Mouse (Mus musculus) heart, embryonic 14.5 days (tissue): Measurements from ENCODE around the gene Gm17409. TPM values are rescaled to one million over a fixed set of nuclear protein-coding genes. Genes with fewer than 3 reads are reported as not detected.

Experiments
- ATAC-seq: fragments of 200-750 bp; cut with Nextera tagmentation; 2 replicates; pipeline ENCODE4 v1.8.0; 2017; ENCODE audit warnings: low read depth, moderate TSS enrichment; ENCODE audit not compliant: insufficient number of reproducible peaks, insufficient read depth, low FRiP score
- H3K27ac ChIP-seq, 2 experiments: fragments of 200-500 bp in 1 of 2; fragments of 300-500 bp in 1 of 2; sonication (generic) in 1 of 2; replicated peaks in 1 of 2; 2 replicates each; pipeline ENCODE4 v1.5.1; 2012 to 2014; ENCODE audit warnings: low read depth in 2 of 2, low read length in 2 of 2, control low read depth in 1 of 2, mild to moderate bottlenecking in 1 of 2, mixed read lengths in 1 of 2; ENCODE audit not compliant: control insufficient read depth in 1 of 2, insufficient read depth in 1 of 2
- H3K27me3 ChIP-seq: fragments of 300-500 bp; sonication (generic); 2 replicates; pipeline ENCODE4 v1.6.1; 2014; ENCODE audit warnings: mild to moderate bottlenecking, low read length, control low read depth; ENCODE audit not compliant: control insufficient read depth, insufficient read depth
- H3K36me3 ChIP-seq: fragments of 300-500 bp; sonication (generic); 2 replicates; pipeline ENCODE4 v1.6.1; 2014; ENCODE audit warnings: mild to moderate bottlenecking, control low read depth, low read length, mixed read lengths; ENCODE audit not compliant: control insufficient read depth, insufficient read depth
- H3K4me1 ChIP-seq, 2 experiments: fragments of 200-500 bp in 1 of 2; fragments of 300-500 bp in 1 of 2; sonication (generic) in 1 of 2; 2 replicates each; pipeline ENCODE4 v1.6.1; 2012 to 2014; ENCODE audit warnings: low read length in 2 of 2, control low read depth in 1 of 2, mixed read lengths in 1 of 2; ENCODE audit not compliant: control insufficient read depth in 2 of 2, insufficient read depth in 2 of 2
- H3K4me2 ChIP-seq: fragments of 300-500 bp; sonication (generic); 2 replicates; pipeline ENCODE4 v1.6.1; 2014; ENCODE audit warnings: mild to moderate bottlenecking, low read length
- H3K4me3 ChIP-seq, 2 experiments: fragments of 200-500 bp in 1 of 2; fragments of 300-500 bp in 1 of 2; sonication (generic) in 1 of 2; 2 replicates each; pipeline ENCODE4 v1.5.1; 2012 to 2014; ENCODE audit warnings: low read length in 2 of 2, mild to moderate bottlenecking in 2 of 2, control low read depth in 1 of 2, low read depth in 1 of 2, moderate library complexity in 1 of 2; ENCODE audit not compliant: control insufficient read depth in 1 of 2, insufficient read depth in 1 of 2
- H3K9ac ChIP-seq: fragments of 300-500 bp; sonication (generic); 2 replicates; pipeline ENCODE4 v1.6.1; 2014; ENCODE audit warnings: mild to moderate bottlenecking, low read length
- H3K9me3 ChIP-seq: fragments of 300-500 bp; sonication (generic); 2 replicates; pipeline ENCODE4 v1.6.1; 2016; ENCODE audit warnings: low read length, control low read depth; ENCODE audit not compliant: control insufficient read depth
- WGBS: fragments of 180-500 bp; shearing (Covaris S2); extraction: QIAGEN DNeasy Blood & Tissue Kit; methylation state at CpG from one replicate; pipeline ENCODE4 v1.1.7; 2014; 5-methylcytosine and 5-hydroxymethylcytosine counted together
- polyA plus RNA-seq: library from polyadenylated mRNA; unstranded; fragments of >200 nt; fragmentation: Nextera tagmentation; extraction: Ambion mirVana; gene quantifications from 2 replicates; pipeline ENCODE4 v1.2.1, GENCODE M21; 2014

Gene Gm17409
- polyA plus RNA-seq, 1 experiment from 2014 or later = not detected

DNA sequence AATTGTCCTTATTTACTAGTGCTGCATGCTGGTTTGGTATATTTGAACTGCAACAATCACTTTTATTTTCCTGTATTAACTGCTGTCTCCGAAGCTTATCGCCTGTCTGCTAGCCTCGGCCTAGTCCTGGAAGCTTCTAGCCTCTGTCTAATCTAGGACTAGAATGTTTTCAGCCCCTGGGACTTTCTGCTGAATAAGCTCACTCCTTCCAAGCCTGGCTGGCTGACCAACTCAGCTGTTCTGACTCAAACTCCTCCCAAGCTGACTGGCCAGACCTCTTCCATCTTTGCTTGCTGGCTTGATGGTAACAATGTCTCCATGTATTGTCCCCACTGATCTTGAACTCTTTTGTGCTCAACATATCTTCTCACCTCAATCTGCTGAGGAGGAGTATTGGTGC, 25.4 kb downstream of the Gm17409 start:
- H3K27me3 ChIP-seq = no peaks in the 10 kb centered on the region
- no peak for ATAC-seq
- 62% methylated on average over 3 of the region's 3 CpGs for WGBS
- H3K36me3 ChIP-seq = peaks cover 9% of the 10 kb centered on the region
- H3K4me2 ChIP-seq = no peak overlapping the region
- peaks cover 4 to 20% of the 10 kb centered on the region in 2 experiments for H3K4me1 ChIP-seq
- no peak overlapping the region for H3K4me3 ChIP-seq
- H3K9me3 ChIP-seq = peaks cover 4% of the 10 kb centered on the region; the same call in 1 of the 2 replicates
- peak overlapping the region; percentile 48 to 56; a peak in 2 of 4 replicates for H3K27ac ChIP-seq
- H3K9ac ChIP-seq = no peak overlapping the region

DNA sequence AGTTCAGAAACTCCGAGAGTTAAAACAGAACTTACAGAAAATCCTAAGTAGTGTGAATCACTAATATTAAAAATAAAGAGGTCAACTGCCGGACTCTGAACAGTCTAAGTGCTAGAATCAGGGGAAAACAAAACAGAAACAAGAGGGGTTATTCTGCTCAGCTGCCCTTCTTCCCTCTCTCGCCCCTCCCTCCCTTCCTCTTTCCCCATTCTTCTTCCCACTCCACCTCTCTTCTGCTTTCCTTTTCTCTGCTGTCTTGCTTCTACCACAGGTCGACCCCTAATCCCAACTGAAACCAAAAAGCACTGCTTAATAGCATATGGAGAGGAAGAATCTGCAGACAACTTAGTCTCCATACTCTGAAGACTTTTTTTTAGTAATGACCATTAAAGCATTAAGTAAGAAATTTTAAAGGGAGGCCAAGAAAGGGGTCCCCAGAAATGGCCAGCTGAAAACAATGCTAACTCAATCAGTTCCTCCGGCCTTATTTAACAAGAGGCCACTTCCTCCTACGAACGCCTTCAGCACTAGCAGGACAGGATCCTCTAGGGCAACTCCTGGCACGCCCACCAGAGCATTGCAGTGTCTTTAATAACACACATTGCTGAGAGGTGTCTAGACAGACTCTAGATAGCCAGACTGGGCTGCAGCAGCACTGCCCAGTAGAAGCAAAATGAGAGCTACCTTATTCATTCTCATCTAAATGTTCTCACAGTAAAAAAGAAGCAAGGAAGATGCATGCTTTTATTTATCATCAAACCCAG, 26.9 kb downstream of the Gm17409 start:
- Histone ChIP-seq H3K9me3 (peaks cover 4% of the 10 kb centered on the region; the same call in 1 of the 2 replicates), H3K36me3 (peaks cover 12% of the 10 kb centered on the region), H3K4me1 (peaks cover 4 to 18% of the 10 kb centered on the region in 2 experiments), H3K4me2 (no peak overlapping the region), H3K27me3 (no peaks in the 10 kb centered on the region), H3K4me3 (no peak overlapping the region), H3K27ac (peak overlapping the region in 1 of 2 experiments; percentile 45; a peak in 2 of 4 replicates), H3K9ac (no peak overlapping the region)
- ATAC-seq = 0 out of 2 replicates have a peak, but pooled peaks have one; percentile 56
- 42% methylated on average over 8 of the region's 8 CpGs for WGBS

- WGBS = 79% methylated on average over 9 of the region's 9 CpGs
- no peak overlapping the region for H3K27ac ChIP-seq
- H3K9ac ChIP-seq = no peak overlapping the region
- 0 out of 2 replicates have a peak, but pooled peaks cover under 1% of the 10 kb centered on the region for H3K36me3 ChIP-seq
- H3K9me3 ChIP-seq = no peaks in the 10 kb centered on the region
- H3K27me3 ChIP-seq = no peaks in the 10 kb centered on the region
- H3K4me2 ChIP-seq = no peak overlapping the region
- ATAC-seq = no peak
- no peak overlapping the region for H3K4me3 ChIP-seq
- H3K4me1 ChIP-seq = peaks cover 24 to 51% of the 10 kb centered on the region in 2 experiments
Observed at GRCm38 (mm10) chr2:58505306-58506090, 35.6 kb downstream of the Gm17409 start.

GRCm38 (mm10) chr2:58510192-58510591, 40.3 kb downstream of the Gm17409 start:
- H3K4me3 ChIP-seq = no peak overlapping the region
- no peaks in the 10 kb centered on the region; the same call in 1 of the 2 replicates for H3K36me3 ChIP-seq
- H3K4me2 ChIP-seq = peak overlapping the region; percentile 51
- H3K9ac ChIP-seq = no peak overlapping the region; the same call in 1 of the 2 replicates
- WGBS = 52% methylated on average over 8 of the region's 8 CpGs
- no peak for ATAC-seq
- peak overlapping the region; percentile 63 to 65 for H3K27ac ChIP-seq
- no peaks in the 10 kb centered on the region for H3K27me3 ChIP-seq
- H3K9me3 ChIP-seq = no peaks in the 10 kb centered on the region
- H3K4me1 ChIP-seq = peaks cover 30 to 74% of the 10 kb centered on the region in 2 experiments

GRCm38 (mm10) chr2:58513212-58513611, 43.3 kb downstream of the Gm17409 start:
- Histone ChIP-seq H3K27me3 (no peaks in the 10 kb centered on the region), H3K4me2 (peak overlapping the region; percentile 27), H3K36me3 (no peaks in the 10 kb centered on the region; the same call in 1 of the 2 replicates), H3K9me3 (no peaks in the 10 kb centered on the region), H3K4me1 (peaks cover 31 to 74% of the 10 kb centered on the region in 2 experiments), H3K4me3 (no peak overlapping the region), H3K9ac (no peak overlapping the region), H3K27ac (peak overlapping the region; percentile 42 to 61)
- ATAC-seq = no peak
- 21% methylated on average over 3 of the region's 3 CpGs for WGBS

GRCm38 (mm10) chr2:58514489-58514888, 44.6 kb downstream of the Gm17409 start:
- Histone ChIP-seq H3K4me2 (peak overlapping the region; percentile 53; the same call in 1 of the 2 replicates), H3K4me3 (no peak overlapping the region), H3K4me1 (peaks cover 24 to 73% of the 10 kb centered on the region in 2 experiments), H3K27me3 (no peaks in the 10 kb centered on the region), H3K36me3 (no peaks in the 10 kb centered on the region; the same call in 1 of the 2 replicates), H3K27ac (no peak overlapping the region; a peak in 1 of 4 replicates), H3K9ac (no peak overlapping the region), H3K9me3 (no peaks in the 10 kb centered on the region)
- 90% methylated on average over 11 of the region's 11 CpGs for WGBS
- no peak for ATAC-seq

- no peaks in the 10 kb centered on the region; the same call in 1 of the 2 replicates for H3K36me3 ChIP-seq
- peaks cover 20 to 74% of the 10 kb centered on the region in 2 experiments for H3K4me1 ChIP-seq
- no peaks in the 10 kb centered on the region for H3K27me3 ChIP-seq
- peak overlapping the region; percentile 12 to 17 for H3K4me3 ChIP-seq
- H3K4me2 ChIP-seq = peak overlapping the region; percentile 53
- ATAC-seq = peak; percentile 65; the same call in 1 of the 2 replicates
- no peaks in the 10 kb centered on the region for H3K9me3 ChIP-seq
- 16% methylated on average over 15 of the region's 15 CpGs for WGBS
- peak overlapping the region; percentile 25 for H3K9ac ChIP-seq
- peak overlapping the region; percentile 67 to 73 for H3K27ac ChIP-seq
Observed at GRCm38 (mm10) chr2:58516000-58516399, 46.1 kb downstream of the Gm17409 start.
